Mouse (Mus musculus): ENCODE data around the gene Fbxl18. TPM values are rescaled to one million over a fixed set of nuclear protein-coding genes. Genes with fewer than 3 reads are reported as not detected.

The Fbxl18 gene
- total and polyA plus RNA-seq, 3 experiments = 4.6 to 7.4 TPM; not detected in 1

GRCm38 (mm10) chr5:142896713-142897112, 1.5 kb upstream of the Fbxl18 start:
- Histone ChIP-seq H3K79me2 (ENCODE audit: control insufficient read depth, insufficient read depth, low read length, poor library complexity) (peaks cover 13% of the 10 kb centered on the region), H3K4me1 (ENCODE audit: control insufficient read depth in 1 of 2, insufficient read depth in 2 of 2, low read length in 2 of 2) (peaks cover 2 to 8% of the 10 kb centered on the region in 2 experiments; a peak in 2 of 4 replicates), H3K27ac (ENCODE audit: control insufficient read depth, low read depth, low read length) (peak overlapping the region; percentile 80), H3K27me3 (ENCODE audit: control insufficient read depth in 1 of 2, insufficient read depth in 2 of 2, low read length in 2 of 2) (no peaks in the 10 kb centered on the region), H3K4me3 (ENCODE audit: control insufficient read depth in 1 of 2, insufficient read depth in 1 of 2, low read depth in 2 of 2, low read length in 2 of 2) (peak overlapping the region; percentile 7 to 85; a peak in 3 of 4 replicates), H3K9ac (ENCODE audit: control insufficient read depth, low read depth, low read length, poor library complexity, severe bottlenecking) (peak overlapping the region; percentile 58), H3K9me3 (replicated peaks; ENCODE audit: insufficient read depth, low read length) (no peaks in the 10 kb centered on the region), H3K36me3 (ENCODE audit: control insufficient read depth in 1 of 2, insufficient read depth in 2 of 2, low read length in 2 of 2) (peaks cover 0 to 8% of the 10 kb centered on the region in 2 experiments; a peak in 2 of 4 replicates)
- TF ChIP-seq USF1 (IDR thresholded peaks at IDR 0.05; ENCODE audit: low read depth, low read length) (0 out of 2 replicates have a peak, but pooled peaks have one; percentile 51), MAZ (IDR thresholded peaks at IDR 0.05; ENCODE audit: low read depth, low read length) (0 out of 2 replicates have a peak, but pooled peaks have one; percentile 10), ZNF384 (IDR thresholded peaks at IDR 0.05; ENCODE audit: low read depth, low read length) (no peak), CHD1 (IDR thresholded peaks at IDR 0.05; ENCODE audit: low read depth, low read length) (no peak), TBP (IDR thresholded peaks at IDR 0.05; ENCODE audit: low read depth, low read length) (0 out of 2 replicates have a peak, but pooled peaks have one; percentile 35), ETS1 (IDR thresholded peaks at IDR 0.05; ENCODE audit: low read depth, low read length) (peak; percentile 89), ZMIZ1 (IDR thresholded peaks at IDR 0.05; ENCODE audit: low read depth, low read length) (no peak), GATA1 (IDR thresholded peaks at IDR 0.05; ENCODE audit: low read depth, low read length) (peak; percentile 61)
- peak; percentile 83 for DNase-seq (ENCODE audit: low read depth, low spot score)

GRCm38 (mm10) chr5:142896192-142896591, 971 bp upstream of the Fbxl18 start:
- Histone ChIP-seq H3K4me1 (ENCODE audit: control insufficient read depth in 1 of 2, insufficient read depth in 2 of 2, low read length in 2 of 2) (peaks cover 2 to 8% of the 10 kb centered on the region in 2 experiments; a peak in 2 of 4 replicates), H3K27me3 (ENCODE audit: control insufficient read depth in 1 of 2, insufficient read depth in 2 of 2, low read length in 2 of 2) (no peaks in the 10 kb centered on the region), H3K9ac (ENCODE audit: control insufficient read depth, low read depth, low read length, poor library complexity, severe bottlenecking) (peak overlapping the region; percentile 58), H3K36me3 (ENCODE audit: control insufficient read depth in 1 of 2, insufficient read depth in 2 of 2, low read length in 2 of 2) (peaks cover 0 to 8% of the 10 kb centered on the region in 2 experiments; a peak in 2 of 4 replicates), H3K27ac (ENCODE audit: control insufficient read depth, low read depth, low read length) (peak overlapping the region; percentile 80), H3K9me3 (replicated peaks; ENCODE audit: insufficient read depth, low read length) (no peaks in the 10 kb centered on the region), H3K79me2 (ENCODE audit: control insufficient read depth, insufficient read depth, low read length, poor library complexity) (peaks cover 13% of the 10 kb centered on the region), H3K4me3 (ENCODE audit: control insufficient read depth in 1 of 2, insufficient read depth in 1 of 2, low read depth in 2 of 2, low read length in 2 of 2) (peak overlapping the region; percentile 64 to 85)
- DNase-seq (ENCODE audit: low read depth, low spot score) = peak; percentile 72
- TF ChIP-seq MYB (IDR thresholded peaks at IDR 0.05; ENCODE audit: low read depth, low read length) (no peak), HCFC1 (IDR thresholded peaks at IDR 0.05; ENCODE audit: low read depth, low read length) (no peak), MAZ (IDR thresholded peaks at IDR 0.05; ENCODE audit: low read depth, low read length) (no peak; the same call in 1 of the 2 replicates), ZKSCAN1 (IDR thresholded peaks at IDR 0.05; ENCODE audit: low read depth, low read length) (no peak), MYC (IDR thresholded peaks at IDR 0.05; ENCODE audit: low read depth, low read length) (peak; percentile 93), MAFK (IDR thresholded peaks at IDR 0.05; ENCODE audit: borderline replicate concordance, low read depth, low read length) (no peak), MEF2A (IDR thresholded peaks at IDR 0.05; ENCODE audit: extremely low read depth, insufficient replicate concordance, low read depth, low read length, poor library complexity, severe bottlenecking) (no peak), JUND (IDR thresholded peaks at IDR 0.05; ENCODE audit: low read depth, low read length) (no peak), ETS1 (IDR thresholded peaks at IDR 0.05; ENCODE audit: low read depth, low read length) (peak; percentile 60), BHLHE40 (IDR thresholded peaks at IDR 0.05; ENCODE audit: borderline replicate concordance, low read depth, low read length) (no peak), POLR2A (IDR thresholded peaks at IDR 0.05; ENCODE audit: control insufficient read depth in 1 of 2, insufficient read depth in 1 of 2, low read depth in 1 of 2, low read length in 2 of 2, poor library complexity in 1 of 2) (peak in 1 of 2 experiments; percentile 51; a peak in 2 of 4 replicates), POLR2AphosphoS2 (IDR thresholded peaks at IDR 0.05; ENCODE audit: low read length) (no peak), TAL1 (IDR thresholded peaks at IDR 0.05; ENCODE audit: low read length) (no peak), TBP (IDR thresholded peaks at IDR 0.05; ENCODE audit: low read depth, low read length) (no peak), TCF12 (IDR thresholded peaks at IDR 0.05; ENCODE audit: low read depth, low read length) (peak; percentile 25), GATA1 (IDR thresholded peaks at IDR 0.05; ENCODE audit: low read depth, low read length) (no peak), CTCF (IDR thresholded peaks at IDR 0.05 in 2 of 3, conservative IDR thresholded peaks at IDR 0.05 in 1 of 3; ENCODE audit: control insufficient read depth in 1 of 3, insufficient read depth in 1 of 3, low read depth in 2 of 3, low read length in 3 of 3, poor library complexity in 1 of 3, severe bottlenecking in 1 of 3) (peak in 2 of 3 experiments; percentile 25 to 40; a peak in 3 of 6 replicates), USF1 (IDR thresholded peaks at IDR 0.05; ENCODE audit: low read depth, low read length) (no peak), KAT2A (conservative IDR thresholded peaks at IDR 0.05; ENCODE audit: low read depth, low read length) (no peak), E2F4 (IDR thresholded peaks at IDR 0.05; ENCODE audit: borderline replicate concordance, low read depth, low read length) (no peak), CHD2 (IDR thresholded peaks at IDR 0.05; ENCODE audit: low read length) (no peak), MAX (IDR thresholded peaks at IDR 0.05; ENCODE audit: low read length) (peak; percentile 91), SMC3 (IDR thresholded peaks at IDR 0.05; ENCODE audit: low read depth, low read length) (peak; percentile 28; the same call in 1 of the 2 replicates), EP300 (IDR thresholded peaks at IDR 0.05; ENCODE audit: low read depth in 1 of 2, low read length in 2 of 2) (peak in 1 of 2 experiments; percentile 42; a peak in 2 of 4 replicates), MXI1 (IDR thresholded peaks at IDR 0.05; ENCODE audit: low read depth, low read length) (peak; percentile 87), UBTF (IDR thresholded peaks at IDR 0.05; ENCODE audit: borderline replicate concordance, insufficient read depth, low read depth, low read length) (no peak), NRF1 (IDR thresholded peaks at IDR 0.05; ENCODE audit: insufficient read depth, low read depth, low read length, poor library complexity, severe bottlenecking) (no peak)
